Mouse (Mus musculus) liver, adult (tissue): ENCODE measurements around the gene Rbmxl2.

Source experiments
- GATA4 ChIP-seq: IDR thresholded peaks from 2 replicates; pipeline ENCODE4 v1.6.1; 2014; ENCODE audit warnings: mild to moderate bottlenecking, low read length; ENCODE audit not compliant: insufficient replicate concordance

Rbmxl2 gene

DNA sequence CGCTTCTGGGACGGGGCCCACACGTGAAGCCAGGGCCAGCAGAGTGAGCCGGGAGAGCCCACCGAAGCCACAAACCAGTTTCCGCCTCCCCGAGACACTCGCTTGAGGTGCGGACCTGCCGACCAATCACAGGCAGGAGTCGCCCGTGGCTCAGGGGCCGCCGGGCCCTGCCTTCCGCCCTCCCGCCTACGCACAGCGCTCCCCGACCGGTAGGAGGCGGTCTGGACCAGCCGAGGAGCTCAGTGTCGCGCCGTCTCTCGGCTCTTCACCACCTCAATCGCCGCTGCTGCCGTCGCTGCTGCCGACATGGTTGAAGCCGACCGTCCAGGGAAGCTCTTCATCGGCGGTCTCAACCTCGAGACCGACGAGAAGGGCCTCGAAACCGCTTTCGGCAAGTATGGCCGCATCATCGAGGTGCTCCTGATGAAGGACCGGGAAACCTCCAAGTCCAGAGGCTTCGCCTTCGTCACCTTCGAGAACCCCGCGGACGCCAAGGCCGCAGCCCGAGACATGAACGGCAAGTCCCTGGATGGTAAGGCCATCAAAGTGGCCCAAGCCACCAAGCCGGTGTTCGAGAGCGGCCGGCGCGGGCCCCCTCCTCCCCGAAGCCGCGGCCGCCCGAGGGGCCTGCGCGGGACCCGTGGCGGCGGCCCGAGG lies at the start of gene Rbmxl2:
TSS of gene Rbmxl2 (plus strand) at position 242 of the 657 bp plus-strand sequence.
- TF ChIP-seq GATA4 = no peak

DNA sequence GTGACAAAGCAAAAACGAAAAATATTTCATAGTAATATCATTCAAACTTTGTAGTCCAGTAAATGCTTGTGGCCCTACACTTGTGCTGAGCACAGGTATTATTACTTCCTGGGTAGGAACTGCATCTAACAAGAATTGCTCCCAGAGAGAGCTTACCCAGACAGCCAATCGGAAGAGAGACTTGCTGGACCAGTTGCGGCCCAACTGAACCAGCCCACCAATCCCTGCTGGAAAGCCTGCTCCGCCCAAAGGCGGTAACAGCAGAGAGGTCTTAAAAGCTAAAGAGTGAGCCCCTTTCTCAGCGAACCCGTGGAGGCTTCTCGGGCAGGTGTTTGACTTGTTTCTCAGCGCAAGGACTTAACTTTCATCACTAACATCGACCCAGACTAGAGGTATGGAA lies 42.6 kb upstream of the Rbmxl2 start, which contains the start of gene Nlrp14:
TSS of gene Nlrp14 (plus strand) at position 301 of the 400 bp plus-strand sequence.
- TF ChIP-seq GATA4 = no peak

DNA sequence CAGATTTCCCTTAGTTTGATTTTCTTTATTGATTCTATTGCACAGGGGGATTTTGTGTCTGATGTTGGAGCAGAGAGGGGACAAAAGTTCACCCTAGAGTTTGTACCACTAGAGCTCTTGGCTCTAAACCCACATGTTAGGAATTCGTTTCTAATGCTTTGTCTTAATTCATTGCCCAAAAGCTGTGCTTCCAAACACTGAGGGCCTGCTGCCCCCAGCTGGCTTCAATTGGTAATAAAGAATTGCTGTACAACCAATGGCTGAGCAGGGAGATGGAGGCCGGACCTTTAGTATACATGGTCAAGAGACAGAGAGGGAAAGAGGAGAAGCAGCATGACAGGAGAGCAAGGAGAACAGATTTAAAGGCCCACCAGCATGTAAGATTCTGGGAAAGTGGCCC lies 28.8 kb upstream of the Rbmxl2 start:
- no peak for TF ChIP-seq GATA4

DNA sequence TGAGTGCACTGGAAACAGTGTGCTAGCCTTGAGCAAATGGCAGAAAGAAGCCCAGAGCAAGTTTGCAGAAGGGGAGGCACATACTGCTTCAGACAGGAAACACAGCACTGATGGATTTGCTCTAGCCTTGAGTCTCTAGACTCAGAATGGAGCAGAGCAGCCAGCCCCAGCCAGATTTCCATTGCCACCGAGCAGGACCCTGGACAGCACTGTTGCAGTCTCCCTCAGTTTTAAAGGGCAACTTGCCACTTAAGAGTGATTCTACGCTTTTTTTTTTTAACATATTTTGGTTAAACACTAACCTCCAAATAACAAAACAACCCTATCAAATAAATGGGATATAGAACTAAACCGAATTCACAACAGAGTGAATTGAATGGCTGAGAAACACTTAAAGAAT lies 7.4 kb upstream of the Rbmxl2 start:
- no peak for TF ChIP-seq GATA4

DNA sequence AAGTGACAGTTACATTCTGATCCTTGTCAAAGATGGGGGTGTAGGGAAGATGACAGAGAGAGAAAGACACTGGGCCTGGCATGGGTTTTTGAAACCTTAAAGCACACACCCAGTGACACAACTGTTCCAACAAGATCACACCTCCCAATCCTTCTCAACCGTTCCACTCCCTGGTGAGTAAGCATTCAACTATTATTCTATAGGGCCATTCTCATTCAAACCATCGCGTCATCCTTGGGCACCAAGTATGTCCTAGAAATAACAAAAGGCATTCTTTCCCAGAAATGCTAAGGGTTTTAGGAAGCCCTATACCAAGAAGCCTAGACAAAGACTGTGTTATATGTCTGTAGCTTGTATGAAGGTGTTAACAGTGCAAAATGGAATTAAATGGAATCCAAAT lies 1.4 kb upstream of the Rbmxl2 start:
- TF ChIP-seq GATA4 = no peak

DNA sequence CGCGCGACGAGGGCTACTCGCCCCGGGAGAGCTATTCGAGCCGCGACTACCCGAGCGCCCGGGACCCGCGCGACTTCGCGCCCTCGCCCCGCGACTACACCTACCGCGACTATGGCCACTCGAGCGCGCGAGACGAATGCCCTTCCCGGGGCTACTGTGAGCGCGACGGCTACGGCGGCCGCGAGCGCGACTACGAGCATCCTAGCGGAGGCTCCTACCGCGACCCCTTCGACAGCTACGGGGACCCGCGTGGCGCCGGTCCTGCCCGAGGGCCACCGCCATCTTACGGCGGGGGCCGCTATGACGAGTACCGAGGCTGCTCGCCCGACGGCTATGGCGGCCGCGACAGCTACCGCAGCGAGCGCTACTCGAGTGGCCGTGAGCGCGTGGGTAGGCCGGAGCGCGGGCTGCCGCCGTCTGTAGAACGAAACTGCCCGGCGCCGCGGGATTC lies 906 bp downstream of the Rbmxl2 start:
- no peak for TF ChIP-seq GATA4

DNA sequence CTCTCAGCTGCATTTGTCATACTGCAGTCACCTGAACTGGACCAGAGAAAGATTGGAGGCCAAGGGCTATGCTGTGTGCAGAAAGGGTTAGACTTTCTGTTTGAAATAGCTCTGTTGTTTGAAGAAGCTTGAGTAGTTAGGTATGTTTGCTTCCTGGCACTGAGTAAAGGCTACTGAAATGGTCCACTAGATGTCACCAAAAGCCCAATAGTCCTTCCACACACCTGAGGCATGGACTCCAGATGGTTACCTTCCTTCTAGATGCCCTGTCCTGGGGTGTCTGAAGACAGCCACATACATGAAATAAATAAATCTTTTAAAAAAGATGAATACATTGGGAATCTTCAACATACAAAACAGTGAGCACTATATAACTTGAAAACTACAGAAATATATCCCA lies 6.5 kb downstream of the Rbmxl2 start:
- TF ChIP-seq GATA4 = no peak

DNA sequence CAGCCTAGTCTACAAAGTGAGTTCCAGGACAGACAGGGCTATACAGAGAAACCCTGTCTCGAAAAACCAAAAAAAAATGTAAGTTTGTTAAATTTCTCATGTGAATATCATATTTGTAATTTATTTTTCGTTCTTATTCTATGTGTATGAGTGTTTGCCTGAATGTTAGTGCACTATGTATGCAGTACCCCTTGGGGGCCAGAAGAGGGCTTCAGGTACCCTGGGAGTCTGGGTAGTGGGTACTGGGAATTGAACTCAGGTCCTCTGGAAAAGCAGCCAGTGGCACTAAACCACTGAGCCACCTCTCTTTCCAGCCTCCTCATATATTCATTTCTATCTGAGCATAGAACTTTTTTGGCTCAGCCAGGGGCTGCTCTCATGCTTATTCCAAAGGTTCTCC lies 7.6 kb downstream of the Rbmxl2 start:
- TF ChIP-seq GATA4 = no peak

DNA sequence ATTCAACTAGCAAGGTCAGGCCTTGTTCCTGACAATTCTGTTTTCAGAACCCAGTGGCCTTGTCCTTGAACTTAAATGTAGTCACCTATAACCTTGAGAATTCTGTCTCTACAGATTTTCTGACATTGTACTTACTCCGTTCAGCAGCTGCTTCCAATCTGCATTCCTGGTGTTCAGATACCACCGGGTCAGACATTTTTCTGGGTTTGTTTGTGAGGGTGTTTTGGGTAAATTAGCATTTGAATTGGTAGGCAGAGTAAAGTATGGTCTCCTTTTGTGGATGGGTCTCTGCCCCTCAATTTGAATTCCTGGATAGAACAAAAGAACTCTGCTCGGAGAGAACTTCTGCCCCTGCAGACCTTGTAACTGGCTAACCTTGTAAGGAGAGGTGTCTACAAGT lies 27.6 kb downstream of the Rbmxl2 start:
- no peak for TF ChIP-seq GATA4

DNA sequence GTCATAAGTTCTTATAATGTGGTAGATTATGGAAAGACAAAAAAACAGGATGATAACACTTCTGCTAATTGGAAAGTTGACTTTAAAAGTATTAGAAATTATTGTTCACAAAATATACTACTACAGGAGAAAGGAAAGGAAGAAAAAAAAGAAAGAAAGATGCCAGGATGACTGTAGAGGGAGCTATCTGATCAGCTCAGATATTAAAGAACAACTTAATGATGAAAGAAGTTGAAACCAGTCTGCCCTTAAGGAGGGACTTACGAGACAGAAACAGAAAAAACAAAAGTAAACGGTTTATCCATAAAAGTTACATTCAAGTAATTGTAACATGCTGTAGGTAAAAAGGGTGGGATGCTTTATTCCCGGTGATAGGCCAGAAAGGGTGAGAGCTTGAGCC lies 28.3 kb downstream of the Rbmxl2 start:
- TF ChIP-seq GATA4 = no peak

DNA sequence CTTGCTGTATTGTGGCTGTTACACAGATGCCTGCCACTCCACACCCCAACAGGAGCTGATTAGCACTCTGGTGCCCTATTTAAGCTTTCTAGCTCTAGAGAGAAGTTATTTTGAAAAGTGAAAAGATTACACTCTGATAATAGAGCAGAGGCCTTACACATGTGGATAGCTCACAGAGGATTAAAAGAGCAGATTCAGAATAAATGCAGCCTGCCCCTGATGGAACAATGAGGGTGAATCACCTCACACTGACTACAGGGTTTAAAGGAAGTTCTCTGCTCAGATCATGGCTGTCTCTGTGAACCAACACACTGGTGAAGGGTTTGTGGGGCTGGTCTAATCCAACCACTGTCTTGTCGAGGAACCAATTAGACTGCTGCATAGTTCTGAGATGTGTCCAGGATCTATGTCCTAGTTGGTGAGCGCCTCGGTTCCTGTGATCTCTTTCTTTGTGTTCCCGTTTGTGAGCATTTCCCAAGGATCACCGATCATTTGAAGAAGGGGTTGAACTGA lies 32.2 kb downstream of the Rbmxl2 start:
- no peak for TF ChIP-seq GATA4

DNA sequence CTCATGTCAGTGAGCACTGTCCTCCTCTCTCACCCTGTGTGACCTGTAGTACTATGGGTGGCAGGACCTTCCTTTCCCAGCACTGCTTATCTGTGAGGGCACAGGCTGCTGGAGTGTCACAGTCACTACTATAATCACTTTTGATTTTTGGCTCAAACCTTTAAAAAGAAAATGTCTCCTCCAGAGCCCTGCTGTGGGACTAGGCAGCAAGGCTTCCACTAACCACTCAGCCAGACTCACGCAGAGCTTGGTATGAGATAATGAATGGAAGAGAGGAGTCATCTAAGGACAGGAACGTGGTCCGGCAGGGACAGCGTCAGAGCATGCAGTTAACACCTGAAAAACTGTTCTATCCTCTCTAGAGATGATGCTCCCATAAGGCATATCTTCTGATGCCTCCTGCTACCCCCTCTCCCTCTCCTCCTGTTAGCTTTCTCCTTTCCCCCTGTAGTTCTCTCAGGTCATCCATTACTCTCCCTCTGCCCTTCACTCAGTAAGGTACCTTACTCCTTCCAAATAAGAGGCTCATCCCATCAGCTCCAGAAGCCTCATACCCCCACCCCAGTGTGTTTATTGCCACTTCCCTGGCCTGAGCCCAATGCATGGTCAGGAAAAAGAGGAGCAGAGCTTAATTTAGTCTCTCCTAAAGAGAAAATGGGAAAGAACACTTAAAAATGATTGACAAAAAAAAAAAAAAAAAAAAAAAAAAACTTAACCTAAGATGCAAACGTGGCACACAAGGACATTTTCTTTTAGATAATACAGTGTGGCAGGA lies 41.2 kb downstream of the Rbmxl2 start:
- TF ChIP-seq GATA4 = no peak

DNA sequence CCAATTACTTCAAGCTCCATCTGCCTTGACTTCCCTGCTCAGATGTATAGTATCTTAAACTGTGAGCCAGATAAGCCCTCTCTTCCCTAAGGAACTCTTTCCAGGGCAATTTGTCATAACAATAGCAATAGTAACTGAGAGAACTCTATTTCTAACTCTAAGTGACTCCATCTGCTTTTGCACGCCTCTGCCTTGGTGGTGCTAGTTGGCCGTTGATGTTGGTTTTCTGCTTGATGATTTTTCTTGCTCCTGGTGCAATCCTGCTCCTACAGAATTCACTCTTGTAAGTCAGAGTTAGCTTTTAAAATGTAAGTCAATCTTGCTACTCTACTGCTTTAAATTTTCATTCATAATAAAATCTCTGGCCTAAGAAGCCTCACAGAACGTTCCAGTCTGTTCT lies 44.1 kb downstream of the Rbmxl2 start:
- no peak for TF ChIP-seq GATA4

DNA sequence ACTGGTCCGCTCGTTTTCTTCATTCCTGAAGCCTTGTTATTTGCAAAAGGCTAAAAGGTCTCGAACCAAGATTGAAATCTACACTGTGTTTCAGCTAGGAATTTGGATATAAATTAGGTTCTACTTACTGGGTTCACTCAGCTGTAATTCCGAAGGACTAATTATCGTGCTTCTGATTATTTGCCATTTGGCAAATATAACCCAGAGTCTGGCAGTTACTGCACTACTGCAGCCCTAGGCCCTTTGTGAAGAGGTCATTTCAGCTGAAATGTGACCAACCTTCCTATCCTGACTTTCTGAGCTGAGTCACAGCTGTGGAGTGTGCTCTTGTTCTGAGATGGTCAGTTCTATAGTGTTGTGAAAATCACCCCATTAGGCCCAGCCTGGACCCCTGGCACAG lies 50.7 kb downstream of the Rbmxl2 start:
- no peak for TF ChIP-seq GATA4
